Mouse (Mus musculus) right cerebral cortex, adult 18-20 months (tissue): ENCODE data around the gene Prss28.

Experiments used
- DNase-seq: peaks from one replicate; pipeline ENCODE4 v3.0.0; 2022; ENCODE audit warnings: mixed read lengths

Gene Prss28

GRCm38 (mm10) chr17:25308346-25308745 is at the start of gene Prss28:
TSS of gene Prss28 (plus strand) at chr17:25308646.
- no peak for DNase-seq

GRCm38 (mm10) chr17:25264453-25264852 is 44.0 kb upstream of the Prss28 start:
- peak; percentile 30 for DNase-seq

GRCm38 (mm10) chr17:25270795-25271335 is 37.6 kb upstream of the Prss28 start:
- no peak for DNase-seq

GRCm38 (mm10) chr17:25272326-25272725 is 36.1 kb upstream of the Prss28 start:
- no peak for DNase-seq

GRCm38 (mm10) chr17:25272951-25273705 is 35.3 kb upstream of the Prss28 start:
- peak; percentile 89 for DNase-seq

- DNase-seq: peak; percentile 95
These were observed 34.5 kb upstream of the Prss28 start for GRCm38 (mm10) chr17:25273706-25274501.

GRCm38 (mm10) chr17:25274571-25275346 is 33.7 kb upstream of the Prss28 start, which contains the start of gene Ube2i:
TSS of gene Ube2i (minus strand) at chr17:25274622.
- no peak for DNase-seq

- DNase-seq: no peak
These were observed 32.6 kb upstream of the Prss28 start for GRCm38 (mm10) chr17:25275833-25276232.

- no peak for DNase-seq
These were observed 26.3 kb upstream of the Prss28 start for GRCm38 (mm10) chr17:25282133-25282532.

GRCm38 (mm10) chr17:25285033-25285432 is 23.4 kb upstream of the Prss28 start:
- DNase-seq: peak; percentile 50

- peak; percentile 29 for DNase-seq
These were observed 19.6 kb upstream of the Prss28 start for GRCm38 (mm10) chr17:25288842-25289241.

- DNase-seq: no peak
These were observed 18.0 kb upstream of the Prss28 start for GRCm38 (mm10) chr17:25290411-25290810.

GRCm38 (mm10) chr17:25293495-25293894 is 15.0 kb upstream of the Prss28 start:
- DNase-seq: no peak

GRCm38 (mm10) chr17:25294111-25294510 is 14.3 kb upstream of the Prss28 start:
- DNase-seq: no peak

GRCm38 (mm10) chr17:25298094-25298493 is 10.4 kb upstream of the Prss28 start, which contains the start of gene Prss34:
TSS of gene Prss34 (plus strand) at chr17:25298394.
- DNase-seq: no peak

- no peak for DNase-seq
These were observed 9.9 kb downstream of the Prss28 start, which contains the start of gene Prss29 for GRCm38 (mm10) chr17:25318354-25318753. TSS of gene Prss29 (plus strand) at chr17:25318654.

GRCm38 (mm10) chr17:25320819-25321218 is 12.4 kb downstream of the Prss28 start:
- no peak for DNase-seq

GRCm38 (mm10) chr17:25322930-25323329 is 14.5 kb downstream of the Prss28 start:
- DNase-seq: no peak

GRCm38 (mm10) chr17:25332321-25332720 is 23.9 kb downstream of the Prss28 start:
- DNase-seq: no peak

GRCm38 (mm10) chr17:25333943-25334342 is 25.5 kb downstream of the Prss28 start:
- DNase-seq: peak; percentile 40

- no peak for DNase-seq
These were observed 29.8 kb downstream of the Prss28 start for GRCm38 (mm10) chr17:25338218-25338617.

- no peak for DNase-seq
These were observed 31.6 kb downstream of the Prss28 start for GRCm38 (mm10) chr17:25340003-25340402.

GRCm38 (mm10) chr17:25341490-25341889 is 33.0 kb downstream of the Prss28 start:
- DNase-seq: no peak
